Mouse (Mus musculus) myocyte (in vitro differentiated cells): ENCODE measurements at regions not wholly inside any gene's neighbourhood (a gene's known extent, or its start where the extent isn't known, plus 50 kb on each side); places are given as distances from the start of the nearest gene placed in this dataset.

Source experiments
- H3K27me3 ChIP-seq: one replicate; pipeline ENCODE4 v1.6.1; 2011; ENCODE audit not compliant: control insufficient read depth, insufficient read depth, insufficient read length
- H3K36me3 ChIP-seq: one replicate; pipeline ENCODE4 v1.6.1; 2011; ENCODE audit not compliant: control insufficient read depth, insufficient read depth
- H3K4me2 ChIP-seq: one replicate; pipeline ENCODE4 v1.6.1; 2011; ENCODE audit warnings: low read depth, control low read depth
- H3K4me3 ChIP-seq: one replicate; pipeline ENCODE4 v1.5.1; 2011; ENCODE audit warnings: mild to moderate bottlenecking, control low read depth, moderate library complexity
- H3K79me2 ChIP-seq: one replicate; pipeline ENCODE4 v1.6.1; 2011; ENCODE audit not compliant: control insufficient read depth, insufficient read depth
- H3ac ChIP-seq: one replicate; pipeline ENCODE4 v1.6.1; 2011; ENCODE audit not compliant: control insufficient read depth, insufficient read length
- CEBPB ChIP-seq: IDR thresholded peaks from 2 replicates; pipeline ENCODE4 v1.6.1; 2011; ENCODE audit warnings: mild to moderate bottlenecking, moderate library complexity; ENCODE audit not compliant: poor library complexity, insufficient read depth, severe bottlenecking
- E2F4 ChIP-seq: IDR thresholded peaks from one replicate; pipeline ENCODE4 v1.6.1; 2011; ENCODE audit warnings: mild to moderate bottlenecking, control low read depth, moderate library complexity; ENCODE audit not compliant: insufficient read depth
- MAX ChIP-seq: IDR thresholded peaks from one replicate; pipeline ENCODE4 v1.6.1; 2011; ENCODE audit warnings: low read depth, mild to moderate bottlenecking, control low read depth
- MYOD1 ChIP-seq, 3 experiments: IDR thresholded peaks; one replicate each; pipeline ENCODE4 v1.6.1; 2011; ENCODE audit warnings: control low read depth in 2 of 3, low read depth in 2 of 3, mild to moderate bottlenecking in 2 of 3, moderate library complexity in 1 of 3; ENCODE audit not compliant: insufficient read length in 2 of 3, control insufficient read depth in 1 of 3
- MYOG ChIP-seq, 3 experiments: IDR thresholded peaks; one replicate each; pipeline ENCODE4 v1.6.1; 2011; ENCODE audit warnings: control low read depth in 2 of 3, low read depth in 2 of 3, mild to moderate bottlenecking in 2 of 3; ENCODE audit not compliant: insufficient read length in 2 of 3, control insufficient read depth in 1 of 3, insufficient read depth in 1 of 3
- POLR2A ChIP-seq: IDR thresholded peaks from one replicate; pipeline ENCODE4 v1.6.1; 2011; ENCODE audit warnings: low read depth, mild to moderate bottlenecking, control low read depth, moderate library complexity; ENCODE audit not compliant: insufficient read length
- POLR2AphosphoS2 ChIP-seq: IDR thresholded peaks from one replicate; pipeline ENCODE4 v1.6.1; 2011; ENCODE audit warnings: low read depth, control low read depth; ENCODE audit not compliant: insufficient read length
- REST ChIP-seq: IDR thresholded peaks from one replicate; pipeline ENCODE4 v1.6.1; 2011; ENCODE audit warnings: mild to moderate bottlenecking, control low read depth, moderate library complexity; ENCODE audit not compliant: insufficient read depth, insufficient read length
- SRF ChIP-seq: IDR thresholded peaks from one replicate; pipeline ENCODE4 v1.6.1; 2011; ENCODE audit warnings: low read depth; ENCODE audit not compliant: control insufficient read depth, insufficient read length
- TCF12 ChIP-seq: IDR thresholded peaks from one replicate; pipeline ENCODE4 v1.6.1; 2011; ENCODE audit warnings: mild to moderate bottlenecking, control low read depth; ENCODE audit not compliant: poor library complexity, insufficient read depth, severe bottlenecking
- TCF3 ChIP-seq: IDR thresholded peaks from one replicate; pipeline ENCODE4 v1.6.1; 2011; ENCODE audit warnings: low read depth, control low read depth; ENCODE audit not compliant: insufficient read length
- USF1 ChIP-seq: IDR thresholded peaks from one replicate; pipeline ENCODE4 v1.6.1; 2011; ENCODE audit warnings: low read depth, mild to moderate bottlenecking, control low read depth, moderate library complexity

GRCm38 (mm10) chr13:44100125-44101067 lies 315.8 kb downstream of the Cd83 start:
- Histone ChIP-seq H3K4me2 (no peak overlapping the region), H3K79me2 (no peaks in the 10 kb centered on the region), H3K36me3 (no peaks in the 10 kb centered on the region), H3ac (no peak overlapping the region), H3K4me3 (no peak overlapping the region), H3K27me3 (no peaks in the 10 kb centered on the region)
- TF ChIP-seq MYOG (IDR thresholded peaks at IDR 0.05; ENCODE audit: control insufficient read depth in 1 of 3, insufficient read depth in 1 of 3, insufficient read length in 2 of 3, low read depth in 2 of 3) (no peak), MAX (no peak), POLR2A (no peak), SRF (no peak), CEBPB (no peak), POLR2AphosphoS2 (no peak), MYOD1 (IDR thresholded peaks at IDR 0.05; ENCODE audit: control insufficient read depth in 1 of 3, insufficient read length in 2 of 3, low read depth in 2 of 3) (no peak), USF1 (no peak)

DNA sequence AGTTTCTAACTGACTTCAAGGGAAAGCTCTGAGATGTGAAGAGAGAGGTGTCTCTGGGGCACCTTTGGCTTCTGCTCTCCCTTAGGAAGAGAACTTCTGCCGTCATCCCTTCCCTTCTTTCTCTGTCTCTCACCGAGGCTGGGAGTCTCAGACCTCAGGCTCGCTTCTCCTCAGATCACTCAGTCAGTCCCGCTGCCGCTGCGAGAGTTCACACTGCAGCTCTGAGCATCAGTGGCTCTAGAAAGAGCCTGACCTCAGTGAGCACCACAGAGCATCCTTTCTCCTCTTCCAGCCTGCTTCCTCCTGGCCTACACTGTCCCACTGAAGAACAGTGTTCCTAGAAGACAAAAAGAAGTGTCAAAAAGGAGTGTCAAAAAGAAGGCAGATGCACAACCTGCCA lies 316.6 kb downstream of the Cd83 start:
- H3K4me2 ChIP-seq, result no peak overlapping the region
- H3K36me3 ChIP-seq, result no peaks in the 10 kb centered on the region
- no peak overlapping the region for H3ac ChIP-seq
- no peak overlapping the region for H3K4me3 ChIP-seq
- TF ChIP-seq REST (no peak), CEBPB (no peak), TCF3 (no peak), SRF (no peak), MYOD1 (IDR thresholded peaks at IDR 0.05; ENCODE audit: control insufficient read depth in 1 of 3, insufficient read length in 2 of 3, low read depth in 2 of 3) (no peak), E2F4 (no peak), MYOG (IDR thresholded peaks at IDR 0.05; ENCODE audit: control insufficient read depth in 1 of 3, insufficient read depth in 1 of 3, insufficient read length in 2 of 3, low read depth in 2 of 3) (no peak), POLR2AphosphoS2 (no peak), MAX (no peak), TCF12 (no peak), POLR2A (no peak), USF1 (no peak)
- H3K27me3 ChIP-seq, result no peaks in the 10 kb centered on the region
- H3K79me2 ChIP-seq, result no peaks in the 10 kb centered on the region

DNA sequence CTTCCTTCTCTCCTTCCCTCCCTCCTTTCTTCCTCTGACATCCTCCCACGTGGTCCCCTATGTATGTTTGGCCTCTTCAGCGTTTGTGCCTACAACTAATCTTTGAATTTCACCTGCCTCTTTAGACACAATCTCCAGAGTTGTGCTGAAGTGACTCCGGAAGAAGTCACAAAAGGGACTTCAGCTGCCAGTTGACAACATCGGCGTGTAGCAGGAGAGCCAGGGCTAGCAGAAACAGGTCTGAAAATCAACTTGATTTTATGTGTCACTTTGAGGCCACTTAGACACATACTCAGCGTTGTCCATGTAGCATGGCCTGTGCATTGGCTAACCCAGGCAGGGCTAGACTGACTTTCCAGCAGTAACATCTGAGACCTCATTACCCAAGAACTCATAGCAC lies 317.2 kb downstream of the Cd83 start:
- Histone ChIP-seq H3K27me3 (no peaks in the 10 kb centered on the region), H3K4me3 (no peak overlapping the region), H3K4me2 (no peak overlapping the region), H3K79me2 (no peaks in the 10 kb centered on the region), H3K36me3 (no peaks in the 10 kb centered on the region), H3ac (no peak overlapping the region)
- TF ChIP-seq CEBPB, result no peak
- TF ChIP-seq POLR2AphosphoS2, result no peak
- TF ChIP-seq POLR2A, result no peak
- TF ChIP-seq USF1, result no peak
- no peak for TF ChIP-seq TCF3
- no peak for TF ChIP-seq SRF
- no peak for TF ChIP-seq TCF12
- no peak for TF ChIP-seq MYOG (IDR thresholded peaks at IDR 0.05; ENCODE audit: control insufficient read depth in 1 of 3, insufficient read depth in 1 of 3, insufficient read length in 2 of 3, low read depth in 2 of 3)
- no peak for TF ChIP-seq MYOD1 (IDR thresholded peaks at IDR 0.05; ENCODE audit: control insufficient read depth in 1 of 3, insufficient read length in 2 of 3, low read depth in 2 of 3)

DNA sequence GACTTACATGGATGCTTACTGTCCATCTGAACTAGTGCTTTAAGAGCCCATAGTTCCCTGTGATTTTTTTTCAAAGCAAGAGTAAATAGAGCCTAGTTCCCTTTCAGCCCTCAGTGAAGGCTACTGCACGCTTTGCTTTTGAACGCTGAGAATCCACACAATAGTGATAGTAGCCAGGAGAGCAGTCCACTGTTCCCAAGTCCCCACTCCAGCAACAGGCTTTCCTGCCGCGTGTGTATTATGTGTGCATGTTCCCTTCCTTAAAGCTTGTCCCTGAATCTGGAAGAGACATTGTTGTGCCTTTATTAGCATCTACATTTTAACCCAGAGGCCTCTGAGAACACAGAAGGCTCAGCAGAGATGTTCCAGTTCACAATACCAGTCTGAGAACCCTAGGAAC lies 317.7 kb downstream of the Cd83 start:
- H3K4me3 ChIP-seq, result no peak overlapping the region
- H3K27me3 ChIP-seq, result no peaks in the 10 kb centered on the region
- no peaks in the 10 kb centered on the region for H3K36me3 ChIP-seq
- H3K4me2 ChIP-seq, result no peak overlapping the region
- no peak for TF ChIP-seq SRF
- no peak for TF ChIP-seq TCF3
- no peak for TF ChIP-seq MYOG (IDR thresholded peaks at IDR 0.05; ENCODE audit: control insufficient read depth in 1 of 3, insufficient read depth in 1 of 3, insufficient read length in 2 of 3, low read depth in 2 of 3)
- TF ChIP-seq USF1, result no peak
- TF ChIP-seq REST, result no peak
- TF ChIP-seq TCF12, result no peak
- TF ChIP-seq MYOD1 (IDR thresholded peaks at IDR 0.05; ENCODE audit: control insufficient read depth in 1 of 3, insufficient read length in 2 of 3, low read depth in 2 of 3), result no peak
- no peak for TF ChIP-seq POLR2A
- TF ChIP-seq MAX, result no peak
- no peak for TF ChIP-seq POLR2AphosphoS2
- TF ChIP-seq CEBPB, result no peak
- TF ChIP-seq E2F4, result no peak
- no peak overlapping the region for H3ac ChIP-seq
- H3K79me2 ChIP-seq, result no peaks in the 10 kb centered on the region
